1 mouse cellular context compared by ENCODE assay signal in genomic region chr8:81635912-81636583, GRCm38 (mm10).
TF ChIP-seq lines count a peak whose summit lies in the region.

No protein-coding gene starts in this region.

TF ChIP-seq in CH12.LX, 34 proteins besides CTCF, POLR2A, EP300 and RAD21 (continued from another document):
- TF ChIP-seq SIN3A (IDR thresholded peaks at IDR 0.05; ENCODE audit: low read length), result no peak; the same call in 1 of the 2 replicates
- peak; percentile 76 for TF ChIP-seq MAX (IDR thresholded peaks at IDR 0.05; ENCODE audit: low read length)
- no peak for TF ChIP-seq ZNF384 (IDR thresholded peaks at IDR 0.05; ENCODE audit: low read depth, low read length)
- 0 out of 2 replicates have a peak, but pooled peaks have one; percentile 23 for TF ChIP-seq BHLHE40 (IDR thresholded peaks at IDR 0.05; ENCODE audit: low read depth, low read length)
- no peak for TF ChIP-seq KAT2A (IDR thresholded peaks at IDR 0.05; ENCODE audit: insufficient replicate concordance, low read length)
- TF ChIP-seq ZMIZ1 (IDR thresholded peaks at IDR 0.05; ENCODE audit: low read depth, low read length), result no peak
- no peak for TF ChIP-seq USF2 (conservative IDR thresholded peaks at IDR 0.05; ENCODE audit: low read depth, low read length)
- TF ChIP-seq ZKSCAN1 (IDR thresholded peaks at IDR 0.05; ENCODE audit: borderline replicate concordance, low read depth, low read length), result no peak
- TF ChIP-seq PAX5 (IDR thresholded peaks at IDR 0.05; ENCODE audit: low read length), result no peak
- peak; percentile 87 for TF ChIP-seq MEF2A (IDR thresholded peaks at IDR 0.05; ENCODE audit: borderline replicate concordance, low read depth, low read length)
- no peak for TF ChIP-seq NELFE (IDR thresholded peaks at IDR 0.05; ENCODE audit: low read depth, low read length)
- TF ChIP-seq JUND (conservative IDR thresholded peaks at IDR 0.05; ENCODE audit: low read depth, low read length), result 0 out of 2 replicates have a peak, but pooled peaks have one; percentile 23
- TF ChIP-seq POLR2AphosphoS2 (IDR thresholded peaks at IDR 0.05; ENCODE audit: low read depth, low read length), result no peak
- TF ChIP-seq USF1 (IDR thresholded peaks at IDR 0.05; ENCODE audit: low read depth, low read length), result no peak
- TF ChIP-seq IRF4 (IDR thresholded peaks at IDR 0.05; ENCODE audit: low read depth, low read length), result peak; percentile 67
- TF ChIP-seq ETS1 (conservative IDR thresholded peaks at IDR 0.05; ENCODE audit: low read depth, low read length), result peak; percentile 76
- TF ChIP-seq JUN (IDR thresholded peaks at IDR 0.05; ENCODE audit: insufficient read depth, low read depth, low read length), result no peak
